Mouse (Mus musculus) heart, embryonic 12.5 days (tissue): ENCODE measurements around the gene Hnrnpul1. TPM values are rescaled to one million over a fixed set of nuclear protein-coding genes. Genes with fewer than 3 reads are reported as not detected.
A peak's percentile ranks its signal among the peaks of the same experiment; 100 is the strongest.
"Not testable (repeated sequence)": the region's sequence is repeated elsewhere in the genome, so short reads cannot be mapped to it uniquely, and the experiment has no call there.

Experiments used
- ATAC-seq: fragments of 200-750 bp; cut with Nextera tagmentation; 2 replicates; pipeline ENCODE4 v1.8.0; 2017; ENCODE audit warnings: moderate TSS enrichment, moderate library complexity; ENCODE audit not compliant: insufficient number of reproducible peaks, low FRiP score
- H3K27ac ChIP-seq: fragments of 300-500 bp; sonication (generic); 2 replicates; pipeline ENCODE4 v1.5.1; 2016; ENCODE audit warnings: mild to moderate bottlenecking, moderate library complexity; ENCODE audit not compliant: poor library complexity, severe bottlenecking
- H3K27me3 ChIP-seq: fragments of 300-500 bp; sonication (generic); replicated peaks from 2 replicates; pipeline ENCODE4 v1.6.1; 2016; ENCODE audit warnings: mild to moderate bottlenecking, moderate library complexity
- H3K36me3 ChIP-seq: fragments of 300-500 bp; sonication (generic); 2 replicates; pipeline ENCODE4 v1.6.1; 2016; ENCODE audit warnings: mild to moderate bottlenecking, moderate library complexity
- H3K4me1 ChIP-seq: fragments of 300-500 bp; sonication (generic); replicated peaks from 2 replicates; pipeline ENCODE4 v1.6.1; 2016; ENCODE audit warnings: mild to moderate bottlenecking
- H3K4me2 ChIP-seq: fragments of 300-500 bp; sonication (generic); 2 replicates; pipeline ENCODE4 v1.6.1; 2016; ENCODE audit warnings: mild to moderate bottlenecking, moderate library complexity
- H3K4me3 ChIP-seq: fragments of 300-500 bp; sonication (generic); 2 replicates; pipeline ENCODE4 v1.5.1; 2016; ENCODE audit warnings: mild to moderate bottlenecking
- H3K9ac ChIP-seq: fragments of 300-500 bp; sonication (generic); 2 replicates; pipeline ENCODE4 v1.6.1; 2016; ENCODE audit warnings: mild to moderate bottlenecking, moderate library complexity
- H3K9me3 ChIP-seq: fragments of 300-500 bp; sonication (generic); replicated peaks from 2 replicates; pipeline ENCODE4 v1.6.1; 2016; ENCODE audit warnings: mild to moderate bottlenecking, moderate library complexity
- WGBS: fragments of 180-500 bp; shearing (Covaris S2); methylation state at CpG from one replicate; pipeline ENCODE4 v1.1.7; 2016; 5-methylcytosine and 5-hydroxymethylcytosine counted together
- polyA plus RNA-seq: library from polyadenylated mRNA; unstranded; fragments of >200 nt; fragmentation: Nextera tagmentation; extraction: Ambion mirVana; gene quantifications from 2 replicates; pipeline ENCODE4 v1.2.1, GENCODE M21; 2016

The Hnrnpul1 gene
- polyA plus RNA-seq, 1 experiment from 2014 or later: 57.0 TPM

DNA sequence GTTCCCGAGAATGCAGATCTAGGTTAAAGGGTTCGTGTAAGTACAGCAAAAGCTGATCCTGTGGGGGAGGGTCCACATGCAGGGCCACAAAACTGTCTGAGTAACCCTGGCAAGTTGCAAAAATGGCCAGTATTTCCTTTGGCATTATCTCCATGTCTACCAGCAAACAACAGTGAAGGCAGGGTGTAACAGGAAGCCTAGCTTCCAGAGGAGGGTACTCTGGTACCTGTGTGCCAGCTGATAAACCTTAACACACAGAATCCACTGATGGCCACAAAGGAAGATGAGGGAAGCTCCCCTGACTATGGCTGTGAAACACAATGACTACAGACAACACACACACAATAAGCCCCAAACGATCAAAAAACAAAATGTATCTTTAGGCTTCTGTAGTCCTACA, 16.3 kb downstream of the Hnrnpul1 start:
- no peak overlapping the region for H3K4me2 ChIP-seq
- no peak overlapping the region for H3K4me3 ChIP-seq
- WGBS: 79% methylated on average over 3 of the region's 3 CpGs
- no peaks in the 10 kb centered on the region for H3K27me3 ChIP-seq
- H3K36me3 ChIP-seq: peaks cover 92% of the 10 kb centered on the region
- no peaks in the 10 kb centered on the region for H3K9me3 ChIP-seq
- no peak overlapping the region for H3K27ac ChIP-seq
- H3K4me1 ChIP-seq: no peaks in the 10 kb centered on the region
- no peak overlapping the region for H3K9ac ChIP-seq
- no peak for ATAC-seq

DNA sequence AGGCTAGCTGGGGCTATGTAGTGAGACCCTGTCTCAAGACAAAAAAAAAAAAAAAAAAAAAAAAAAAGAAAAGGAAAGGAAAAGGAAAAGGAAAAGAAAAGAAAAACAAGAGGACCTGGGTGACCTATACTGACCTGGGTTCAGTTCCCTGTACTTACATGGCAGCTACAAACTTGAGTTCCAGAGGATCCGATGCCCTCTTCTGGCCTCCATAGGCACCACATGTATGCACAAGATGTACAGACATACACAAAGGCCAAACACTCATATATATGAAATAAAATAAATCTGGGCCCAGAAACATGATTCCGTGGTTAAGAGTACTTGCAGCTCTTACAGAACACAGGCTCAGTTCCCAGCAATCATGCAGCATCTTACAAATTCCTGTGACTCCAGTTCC, 17.6 kb downstream of the Hnrnpul1 start:
- 95% methylated on average over 2 of the region's 2 CpGs for WGBS
- ATAC-seq: no peak

DNA sequence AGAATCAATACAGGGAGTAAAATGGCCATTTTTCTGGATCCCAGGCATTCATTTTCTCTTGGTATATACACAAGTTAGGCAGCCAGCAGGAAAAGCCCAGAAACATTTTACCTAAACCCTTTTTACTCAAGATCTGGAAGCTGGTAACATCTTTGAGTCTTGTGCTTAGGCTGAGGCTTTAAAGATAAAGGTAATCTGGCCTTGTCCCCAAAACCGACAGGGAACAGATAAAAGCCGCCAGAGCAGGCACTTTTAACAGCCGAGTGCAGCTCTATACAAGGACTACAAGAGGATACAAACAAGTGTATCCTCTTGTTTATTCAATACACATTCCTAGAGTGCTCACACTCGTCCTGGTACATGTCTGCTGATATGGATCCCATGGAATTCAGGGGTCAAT, 19.6 kb downstream of the Hnrnpul1 start:
- Histone ChIP-seq H3K9me3 (no peaks in the 10 kb centered on the region), H3K27me3 (no peaks in the 10 kb centered on the region), H3K4me1 (0 out of 2 replicates have a peak, but pooled peaks cover 6% of the 10 kb centered on the region), H3K36me3 (peaks cover 90% of the 10 kb centered on the region), H3K4me3 (no peak overlapping the region), H3K27ac (no peak overlapping the region), H3K4me2 (no peak overlapping the region), H3K9ac (no peak overlapping the region)
- no peak for ATAC-seq
- 25% methylated on average over 4 of the region's 4 CpGs for WGBS

More for the DNA sequence above, 17.6 kb downstream of the Hnrnpul1 start:
- H3K27ac ChIP-seq: no peak overlapping the region
- H3K9me3 ChIP-seq: no peaks in the 10 kb centered on the region
- H3K4me2 ChIP-seq: no peak overlapping the region
- H3K4me1 ChIP-seq: 0 out of 2 replicates have a peak, but pooled peaks cover 2% of the 10 kb centered on the region
- H3K4me3 ChIP-seq: no peak overlapping the region
- H3K27me3 ChIP-seq: no peaks in the 10 kb centered on the region
- H3K36me3 ChIP-seq: peaks cover 92% of the 10 kb centered on the region
- H3K9ac ChIP-seq: no peak overlapping the region

DNA sequence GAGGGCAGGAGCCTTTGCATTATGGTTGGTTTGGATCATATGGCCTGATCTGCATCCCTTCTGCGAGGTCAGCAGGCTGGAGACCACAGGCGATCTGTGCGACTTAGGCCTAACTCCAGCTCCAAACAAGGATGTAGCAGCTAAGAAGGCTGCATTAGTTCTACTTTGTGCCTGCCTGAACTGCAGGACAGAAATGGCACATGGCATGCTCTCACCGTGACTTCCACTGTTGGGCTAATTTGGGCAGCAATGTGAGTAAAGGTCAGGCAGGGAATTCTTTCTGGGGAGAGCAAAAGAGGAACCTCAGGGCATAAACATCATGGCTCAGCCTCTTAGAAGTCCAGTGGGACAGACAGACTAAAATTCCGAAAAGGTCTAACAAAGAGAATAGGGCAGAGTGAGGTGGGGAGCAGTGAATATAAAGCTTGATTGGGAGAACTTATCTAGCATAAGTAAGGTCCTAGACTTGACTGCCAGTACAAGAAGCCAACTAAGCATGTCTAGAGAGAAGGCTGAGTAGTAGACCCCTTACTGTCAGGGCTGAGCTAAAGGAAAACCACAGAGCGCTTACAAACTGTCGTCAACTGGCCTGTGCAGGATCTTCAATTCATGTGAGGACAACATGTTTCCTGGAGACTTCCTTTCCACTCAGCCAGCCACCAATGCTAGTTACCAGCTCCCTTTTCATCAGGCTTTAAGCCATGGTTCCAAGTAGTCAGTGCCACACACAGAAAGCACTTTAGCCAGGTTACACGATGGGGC, 23.1 kb downstream of the Hnrnpul1 start:
- Histone ChIP-seq H3K36me3 (peaks cover 93% of the 10 kb centered on the region), H3K27ac (no peak overlapping the region; the same call in 1 of the 2 replicates), H3K27me3 (no peaks in the 10 kb centered on the region), H3K9ac (no peak overlapping the region), H3K4me2 (no peak overlapping the region), H3K4me3 (no peak overlapping the region), H3K9me3 (no peaks in the 10 kb centered on the region), H3K4me1 (0 out of 2 replicates have a peak, but pooled peaks cover 6% of the 10 kb centered on the region)
- WGBS: 76% methylated on average over 8 of the region's 8 CpGs
- no peak for ATAC-seq

DNA sequence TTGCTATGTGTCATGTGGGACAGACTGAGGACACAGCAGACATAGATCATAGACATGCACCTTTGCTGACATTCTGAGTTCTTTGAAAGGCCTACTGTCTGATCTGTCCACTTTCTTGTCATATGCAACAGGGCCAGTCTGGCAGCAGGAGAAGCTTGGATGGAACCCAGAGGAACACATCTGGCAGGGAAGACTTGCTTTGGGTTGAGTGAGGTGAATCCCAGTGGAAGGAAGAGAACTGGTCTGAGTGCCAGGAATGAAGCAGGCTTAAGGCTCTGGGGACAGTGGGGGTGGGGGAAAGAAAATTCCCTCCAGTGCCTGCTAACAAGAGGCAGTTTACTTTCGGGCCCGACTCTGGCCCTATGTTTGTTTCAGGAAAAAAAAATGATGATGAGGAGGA, 24.7 kb downstream of the Hnrnpul1 start:
- H3K9me3 ChIP-seq: no peaks in the 10 kb centered on the region
- no peak for ATAC-seq
- no peaks in the 10 kb centered on the region for H3K27me3 ChIP-seq
- H3K4me2 ChIP-seq: no peak overlapping the region
- 79% methylated on average over 2 of the region's 2 CpGs for WGBS
- H3K9ac ChIP-seq: no peak overlapping the region
- no peak overlapping the region for H3K27ac ChIP-seq
- no peak overlapping the region for H3K4me3 ChIP-seq
- 0 out of 2 replicates have a peak, but pooled peaks cover 6% of the 10 kb centered on the region for H3K4me1 ChIP-seq
- H3K36me3 ChIP-seq: peaks cover 94% of the 10 kb centered on the region

DNA sequence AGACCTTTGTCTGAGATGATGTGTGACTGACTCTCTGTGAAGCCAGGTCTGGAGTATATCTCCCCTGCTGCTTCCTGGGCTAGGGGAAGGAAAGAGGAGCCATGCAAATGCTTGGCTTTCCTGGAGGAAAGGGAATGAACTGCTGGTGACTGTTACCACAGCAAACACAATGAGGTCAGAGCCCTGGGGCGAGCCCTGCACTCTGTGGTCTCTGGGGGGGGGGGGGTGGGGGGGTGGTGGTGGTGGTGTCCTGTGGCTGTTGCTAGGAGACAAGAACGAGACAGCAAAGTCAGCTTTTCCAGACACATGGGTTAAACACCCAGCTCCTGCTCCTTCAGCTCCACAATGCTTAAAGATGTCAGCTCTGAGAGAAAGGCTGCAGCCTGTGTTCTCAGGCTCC, 25.2 kb downstream of the Hnrnpul1 start:
- Histone ChIP-seq H3K4me3 (no peak overlapping the region), H3K9me3 (no peaks in the 10 kb centered on the region), H3K36me3 (peaks cover 94% of the 10 kb centered on the region), H3K27me3 (no peaks in the 10 kb centered on the region), H3K4me1 (0 out of 2 replicates have a peak, but pooled peaks cover 6% of the 10 kb centered on the region), H3K27ac (no peak overlapping the region), H3K4me2 (no peak overlapping the region), H3K9ac (no peak overlapping the region)
- peak; percentile 48; the same call in 1 of the 2 replicates for ATAC-seq
- WGBS: 35% methylated on average over 2 of the region's 2 CpGs

DNA sequence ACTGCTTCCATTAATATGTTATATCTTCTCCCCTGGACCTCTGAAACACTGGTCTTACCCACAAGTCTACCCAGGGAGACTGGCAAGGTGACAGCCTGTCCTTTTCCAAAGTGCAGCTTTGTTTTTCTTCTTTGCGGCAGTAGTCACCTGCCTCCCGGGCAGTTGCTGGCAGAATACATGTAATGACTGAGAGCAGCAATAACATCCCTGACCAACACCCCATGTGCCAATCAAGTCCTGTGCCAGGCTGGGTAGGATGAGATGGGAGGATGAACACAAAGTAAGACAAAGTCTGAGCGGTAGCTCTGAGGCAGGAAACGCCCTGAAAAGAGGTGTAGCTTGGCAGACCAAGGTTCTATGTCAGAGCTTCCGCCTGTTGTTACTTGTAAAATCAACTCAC, 26.8 kb downstream of the Hnrnpul1 start:
- Histone ChIP-seq H3K4me3 (no peak overlapping the region), H3K27ac (no peak overlapping the region), H3K9me3 (no peaks in the 10 kb centered on the region), H3K4me1 (0 out of 2 replicates have a peak, but pooled peaks cover 6% of the 10 kb centered on the region), H3K9ac (no peak overlapping the region), H3K27me3 (no peaks in the 10 kb centered on the region), H3K36me3 (peaks cover 96% of the 10 kb centered on the region), H3K4me2 (no peak overlapping the region)
- 94% methylated on average over 5 of the region's 5 CpGs for WGBS
- ATAC-seq: no peak

GRCm38 (mm10) chr7:25725886-25726285, 28.7 kb downstream of the Hnrnpul1 start:
- no peak for ATAC-seq
- Histone ChIP-seq H3K36me3 (peaks cover 94% of the 10 kb centered on the region), H3K27me3 (no peaks in the 10 kb centered on the region), H3K27ac (no peak overlapping the region), H3K4me1 (no peaks in the 10 kb centered on the region), H3K9me3 (no peaks in the 10 kb centered on the region), H3K9ac (no peak overlapping the region), H3K4me3 (no peak overlapping the region), H3K4me2 (no peak overlapping the region)
- WGBS: 86% methylated on average over 19 of the region's 19 CpGs

- Histone ChIP-seq H3K27ac (peak overlapping the region; percentile 48; the same call in 1 of the 2 replicates), H3K4me1 (peaks cover 14% of the 10 kb centered on the region), H3K36me3 (peaks cover 64% of the 10 kb centered on the region)
- not testable (repeated sequence) for H3K9me3 ChIP-seq, H3K27me3 ChIP-seq, ATAC-seq, H3K9ac ChIP-seq, H3K4me2 ChIP-seq, H3K4me3 ChIP-seq
Observed at GRCm38 (mm10) chr7:25721776-25722175, 32.8 kb downstream of the Hnrnpul1 start.

GRCm38 (mm10) chr7:25720760-25721159, 33.8 kb downstream of the Hnrnpul1 start:
- Histone ChIP-seq H3K27ac (no peak overlapping the region), H3K36me3 (peaks cover 61% of the 10 kb centered on the region), H3K4me2 (no peak overlapping the region), H3K27me3 (no peaks in the 10 kb centered on the region), H3K9ac (no peak overlapping the region), H3K4me1 (peaks cover 14% of the 10 kb centered on the region), H3K9me3 (no peaks in the 10 kb centered on the region), H3K4me3 (no peak overlapping the region)
- WGBS: 88% methylated on average over 5 of the region's 5 CpGs
- no peak for ATAC-seq

- H3K27me3 ChIP-seq: no peaks in the 10 kb centered on the region
- no peaks in the 10 kb centered on the region for H3K9me3 ChIP-seq
- H3K4me1 ChIP-seq: peaks cover 14% of the 10 kb centered on the region
- peaks cover 61% of the 10 kb centered on the region for H3K36me3 ChIP-seq
- no peak overlapping the region for H3K4me2 ChIP-seq
- 0 out of 2 replicates have a peak, but pooled peaks have one; percentile 20 for ATAC-seq
- no peak overlapping the region for H3K4me3 ChIP-seq
- H3K9ac ChIP-seq: no peak overlapping the region
- no peak overlapping the region for H3K27ac ChIP-seq
- 57% methylated on average over 10 of the region's 10 CpGs for WGBS
Observed at GRCm38 (mm10) chr7:25719761-25720610, 34.6 kb downstream of the Hnrnpul1 start.
